11 mouse cellular contexts compared by ENCODE assay signal in genomic region chrX:72022750-72023398, GRCm38 (mm10). TPM values are rescaled to one million over a fixed set of nuclear protein-coding genes. Genes with fewer than 3 reads are reported as not detected.
DNase-seq lines count a peak whose midpoint lies in the region; ATAC-seq and TF ChIP-seq lines count a peak whose summit lies in the region.
"Had no signal": no experiment of that assay in that cellular context is flagged by ENCODE, and none has a peak within 500 bp of the region (broad histone marks: within the 10 kb centered on the region; RNA-seq: fewer than 3 reads in every experiment).

No protein-coding gene starts in this region.

- H3K27ac ChIP-seq in testis, adult 2 months (ENCODE audit: control insufficient read depth, insufficient read depth, low read depth, low read length), result no peak overlapping the region
- no peak overlapping the region for H3K27ac ChIP-seq in forebrain, postnatal 0 days (ENCODE audit: low read depth, low read length)
- H3K27ac ChIP-seq: heart, embryonic 15.5 days; lung, embryonic 15.5 days had no signal

- H3K4me3 ChIP-seq in testis, adult 2 months (ENCODE audit: control insufficient read depth, low read depth, low read length), result no peak overlapping the region
- H3K4me3 ChIP-seq in forebrain, postnatal 0 days (ENCODE audit: low read depth, low read length), result no peak overlapping the region
- H3K4me3 ChIP-seq: heart, embryonic 15.5 days; lung, embryonic 15.5 days had no signal

- no peaks in the 10 kb centered on the region for H3K4me1 ChIP-seq in testis, adult 2 months (ENCODE audit: control insufficient read depth, insufficient read depth, low read length)
- no peaks in the 10 kb centered on the region for H3K4me1 ChIP-seq in forebrain, postnatal 0 days (ENCODE audit: insufficient read depth)
- H3K4me1 ChIP-seq: heart, embryonic 15.5 days; lung, embryonic 15.5 days had no signal

- no peaks in the 10 kb centered on the region for H3K27me3 ChIP-seq in testis, adult 2 months (ENCODE audit: control insufficient read depth, insufficient read depth, low read length)
- H3K27me3 ChIP-seq in forebrain, postnatal 0 days (ENCODE audit: insufficient read depth, low read length), result no peaks in the 10 kb centered on the region
- H3K27me3 ChIP-seq: heart, embryonic 15.5 days; lung, embryonic 15.5 days had no signal

- ATAC-seq in forebrain, postnatal 0 days, result peak; percentile 74
- ATAC-seq in megakaryocyte progenitor cell, adult 5-6 weeks (replicated peaks; ENCODE audit: poor library complexity), result peak; percentile 57; the same call in 1 of the 2 replicates

- H3K9me3 ChIP-seq in forebrain, postnatal 0 days (ENCODE audit: low read length), result no peaks in the 10 kb centered on the region
- H3K9me3 ChIP-seq: heart, embryonic 15.5 days; lung, embryonic 15.5 days had no signal

- no peak for TF ChIP-seq POLR2A in testis, adult 2 months (IDR thresholded peaks at IDR 0.05; ENCODE audit: control insufficient read depth, low read depth, low read length)

- WGBS in forebrain, postnatal 0 days, result 44% methylated on average over 10 of the region's 10 CpGs

- intact Hi-C loops in heart, postnatal 25 days (cut with DNase I), result no loop called here

- DNase-seq in cerebellum, postnatal 4 days (ENCODE audit: low spot score in 2 of 2), result peak; percentile 17 to 30
- DNase-seq in cerebellum, adult 11 months, result no peak
- DNase-seq in testis, postnatal 14 days (ENCODE audit: low spot score), result no peak
- DNase-seq in forebrain, postnatal 0 days, result peak; percentile 55
- no peak for DNase-seq in spleen, postnatal 4 days (ENCODE audit: low spot score in 2 of 2)
- no peak for DNase-seq in heart, postnatal 25 days (ENCODE audit: low spot score)

- no peak overlapping the region for H3K9ac ChIP-seq in forebrain, postnatal 0 days
- H3K9ac ChIP-seq: heart, embryonic 15.5 days; lung, embryonic 15.5 days had no signal

- TF ChIP-seq CTCF in testis, adult 2 months (IDR thresholded peaks at IDR 0.05; ENCODE audit: control insufficient read depth, insufficient read depth, insufficient replicate concordance, low read depth, low read length), result peak; percentile 34; the same call in 1 of the 2 replicates
- peak; percentile 61 for TF ChIP-seq CTCF in forebrain, postnatal 0 days (IDR thresholded peaks at IDR 0.05; ENCODE audit: low read depth)

- H3K36me3 ChIP-seq in testis, adult 2 months (ENCODE audit: control insufficient read depth, insufficient read depth, low read length), result no peaks in the 10 kb centered on the region
- no peaks in the 10 kb centered on the region for H3K36me3 ChIP-seq in forebrain, postnatal 0 days (ENCODE audit: insufficient read depth)
- H3K36me3 ChIP-seq: heart, embryonic 15.5 days; lung, embryonic 15.5 days had no signal

- no peak overlapping the region for H3K4me2 ChIP-seq in forebrain, postnatal 0 days (ENCODE audit: low read depth)
- H3K4me2 ChIP-seq: heart, embryonic 15.5 days; lung, embryonic 15.5 days had no signal

RNA-seq across cellular contexts. Expression of gene Cnga2, which starts 31.2 kb away (rescaled TPM):
- polyA plus RNA-seq in testis, adult 2 months (2012; rRNA removed), result 0.07 and 0.09 TPM in 2 replicates
- total RNA-seq in forebrain, postnatal 0 days (2014; rRNA removed), result 0.23 and 0.24 TPM in 2 replicates
- polyA plus RNA-seq in forebrain, postnatal 0 days (2015; fragmentation: Nextera tagmentation; extraction: Ambion mirVana), result 0.06 TPM in 2 replicates
- not detected in 2 replicates for total RNA-seq in megakaryocyte progenitor cell, adult 5-6 weeks (2015)
- total RNA-seq in megakaryocyte progenitor cell, adult 5-6 weeks (2017), result not detected in 2 replicates
- not detected for total RNA-seq in heart, postnatal 25 days (2021)

RNA-seq across cellular contexts. Expression of gene Fate1, which starts 50.1 kb away (rescaled TPM):
- not detected in 2 replicates for polyA plus RNA-seq in testis, adult 2 months (2012; rRNA removed)
- total RNA-seq in forebrain, postnatal 0 days (2014; rRNA removed), result 0.23 and 0.81 TPM in 2 replicates
- not detected in 2 replicates for polyA plus RNA-seq in forebrain, postnatal 0 days (2015; fragmentation: Nextera tagmentation; extraction: Ambion mirVana)
- not detected in 2 replicates for total RNA-seq in megakaryocyte progenitor cell, adult 5-6 weeks (2015)
- not detected in 2 replicates for total RNA-seq in megakaryocyte progenitor cell, adult 5-6 weeks (2017)
- total RNA-seq in heart, postnatal 25 days (2021), result not detected
- polyA plus RNA-seq: heart, embryonic 15.5 days; stomach, embryonic 16.5 days had no signal

Comparison
In these comparisons a context has a peak if more than half of its experiments do, and no peak if none do; other contexts are left out.
1. DNase-seq: peak in cerebellum, postnatal 4 days (2 of 2) and forebrain, postnatal 0 days (single experiment); none in cerebellum, adult 11 months (single experiment), testis, postnatal 14 days (single experiment), spleen, postnatal 4 days (0 of 2) and heart, postnatal 25 days (single experiment).